Comparison of ENCODE assay signal across 16 mouse cellular contexts in the genomic region with DNA sequence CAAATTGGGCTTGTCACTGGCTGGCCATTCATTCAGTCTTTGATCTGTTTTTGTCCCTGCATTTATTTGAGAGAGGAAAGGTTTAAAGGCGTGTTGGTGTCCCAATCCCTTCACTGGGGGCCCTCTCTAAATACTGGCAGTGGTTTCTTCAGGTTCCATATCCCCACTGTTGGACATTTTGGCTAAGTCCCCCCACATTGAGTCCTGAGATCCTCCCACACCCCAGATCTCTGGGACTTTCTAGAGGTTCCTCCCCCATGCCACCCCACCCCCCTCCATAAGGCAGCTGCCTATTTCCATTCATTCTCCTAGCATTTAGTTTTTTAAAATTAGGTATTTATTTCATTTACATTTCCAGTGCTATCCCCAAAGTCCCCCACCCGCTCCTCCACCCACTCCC.
DNase-seq lines count a peak whose midpoint lies in the region; ATAC-seq and TF ChIP-seq lines count a peak whose summit lies in the region.
"Had no signal": no experiment of that assay in that cellular context is flagged by ENCODE, and none has a peak within 500 bp of the region (broad histone marks: within the 10 kb centered on the region; RNA-seq: fewer than 3 reads in every experiment).

No protein-coding gene starts in this region.

- whole genome bisulfite sequencing in intestine, embryonic 14.5 days = 87% methylated on average over 2 of the region's 2 CpGs
- WGBS in intestine, embryonic 16.5 days = 81% methylated on average over 2 of the region's 2 CpGs
- 89% methylated on average over 2 of the region's 2 CpGs for WGBS in forebrain, embryonic 13.5 days
- 75% methylated on average over 2 of the region's 2 CpGs for WGBS in hindbrain, embryonic 12.5 days
- WGBS in midbrain, embryonic 12.5 days = 86% methylated on average over 2 of the region's 2 CpGs
- WGBS in liver, postnatal 0 days (ENCODE audit: insufficient replicate concordance) = 77% methylated on average over 2 of the region's 2 CpGs

- H3K9ac ChIP-seq in intestine, embryonic 14.5 days (ENCODE audit: low read length) = no peak overlapping the region
- H3K9ac ChIP-seq in intestine, embryonic 16.5 days (ENCODE audit: low read depth, low read length) = no peak overlapping the region
- H3K9ac ChIP-seq in forebrain, embryonic 13.5 days = no peak overlapping the region
- H3K9ac ChIP-seq in hindbrain, embryonic 12.5 days = no peak overlapping the region
- no peak overlapping the region for H3K9ac ChIP-seq in midbrain, embryonic 12.5 days (replicated peaks)
- no peak overlapping the region for H3K9ac ChIP-seq in liver, postnatal 0 days (replicated peaks)
- H3K9ac ChIP-seq: heart, embryonic 12.5 days; intestine, embryonic 15.5 days; limb, embryonic 15.5 days had no signal

- no peaks in the 10 kb centered on the region for H3K27me3 ChIP-seq in intestine, embryonic 14.5 days (replicated peaks; ENCODE audit: control insufficient read depth, insufficient read depth, low read length)
- H3K27me3 ChIP-seq in intestine, embryonic 16.5 days (replicated peaks; ENCODE audit: control insufficient read depth, insufficient read depth, low read length) = no peaks in the 10 kb centered on the region
- H3K27me3 ChIP-seq in forebrain, embryonic 13.5 days = no peaks in the 10 kb centered on the region
- H3K27me3 ChIP-seq in hindbrain, embryonic 12.5 days = no peaks in the 10 kb centered on the region
- H3K27me3 ChIP-seq in midbrain, embryonic 12.5 days = no peaks in the 10 kb centered on the region
- H3K27me3 ChIP-seq in liver, postnatal 0 days (ENCODE audit: insufficient read depth, low read length) = no peaks in the 10 kb centered on the region
- H3K27me3 ChIP-seq: CH12.LX; heart, embryonic 12.5 days; intestine, embryonic 15.5 days; limb, embryonic 15.5 days; megakaryocyte, embryonic 14.5 days had no signal

- H3K36me3 ChIP-seq in intestine, embryonic 14.5 days (ENCODE audit: control insufficient read depth, insufficient read depth, low read length) = no peaks in the 10 kb centered on the region
- H3K36me3 ChIP-seq in intestine, embryonic 16.5 days (ENCODE audit: control insufficient read depth, insufficient read depth, low read length) = no peaks in the 10 kb centered on the region
- no peaks in the 10 kb centered on the region for H3K36me3 ChIP-seq in forebrain, embryonic 13.5 days (ENCODE audit: poor library complexity, severe bottlenecking)
- H3K36me3 ChIP-seq in hindbrain, embryonic 12.5 days = no peaks in the 10 kb centered on the region
- no peaks in the 10 kb centered on the region for H3K36me3 ChIP-seq in midbrain, embryonic 12.5 days
- no peaks in the 10 kb centered on the region for H3K36me3 ChIP-seq in liver, postnatal 0 days (replicated peaks; ENCODE audit: insufficient read depth, low read length)
- H3K36me3 ChIP-seq: embryonic facial prominence, embryonic 10.5 days; heart, embryonic 12.5 days; intestine, embryonic 15.5 days; limb, embryonic 15.5 days had no signal

- no peak overlapping the region for H3K4me3 ChIP-seq in intestine, embryonic 14.5 days (ENCODE audit: low read depth, low read length)
- no peak overlapping the region for H3K4me3 ChIP-seq in intestine, embryonic 16.5 days (ENCODE audit: low read length)
- no peak overlapping the region for H3K4me3 ChIP-seq in forebrain, embryonic 13.5 days
- H3K4me3 ChIP-seq in hindbrain, embryonic 12.5 days = no peak overlapping the region
- H3K4me3 ChIP-seq in midbrain, embryonic 12.5 days = no peak overlapping the region
- H3K4me3 ChIP-seq in liver, postnatal 0 days (ENCODE audit: low read depth, low read length) = no peak overlapping the region
- H3K4me3 ChIP-seq: embryonic facial prominence, embryonic 10.5 days; gastrocnemius, adult 2 months; heart, embryonic 12.5 days; intestine, embryonic 15.5 days; limb, embryonic 15.5 days; megakaryocyte, embryonic 14.5 days had no signal

- no peaks in the 10 kb centered on the region for H3K9me3 ChIP-seq in intestine, embryonic 14.5 days (ENCODE audit: control insufficient read depth, low read length)
- no peaks in the 10 kb centered on the region for H3K9me3 ChIP-seq in intestine, embryonic 16.5 days (ENCODE audit: control insufficient read depth, low read length)
- no peaks in the 10 kb centered on the region for H3K9me3 ChIP-seq in forebrain, embryonic 13.5 days (replicated peaks)
- H3K9me3 ChIP-seq in hindbrain, embryonic 12.5 days (replicated peaks) = no peaks in the 10 kb centered on the region
- no peaks in the 10 kb centered on the region for H3K9me3 ChIP-seq in midbrain, embryonic 12.5 days
- H3K9me3 ChIP-seq in liver, postnatal 0 days (ENCODE audit: low read length) = no peaks in the 10 kb centered on the region
- H3K9me3 ChIP-seq: embryonic facial prominence, embryonic 10.5 days; heart, embryonic 12.5 days; intestine, embryonic 15.5 days; limb, embryonic 15.5 days; megakaryocyte, embryonic 14.5 days had no signal

- no peaks in the 10 kb centered on the region for H3K4me1 ChIP-seq in intestine, embryonic 14.5 days (replicated peaks; ENCODE audit: control insufficient read depth, insufficient read depth, low read length)
- no peaks in the 10 kb centered on the region for H3K4me1 ChIP-seq in intestine, embryonic 16.5 days (ENCODE audit: control insufficient read depth, insufficient read depth, low read length)
- no peaks in the 10 kb centered on the region for H3K4me1 ChIP-seq in forebrain, embryonic 13.5 days
- H3K4me1 ChIP-seq in hindbrain, embryonic 12.5 days = no peaks in the 10 kb centered on the region
- H3K4me1 ChIP-seq in midbrain, embryonic 12.5 days = no peaks in the 10 kb centered on the region
- H3K4me1 ChIP-seq in liver, postnatal 0 days (ENCODE audit: insufficient read depth) = no peaks in the 10 kb centered on the region
- H3K4me1 ChIP-seq: embryonic facial prominence, embryonic 10.5 days; heart, embryonic 12.5 days; intestine, embryonic 15.5 days; limb, embryonic 15.5 days; megakaryocyte, embryonic 14.5 days had no signal

- no peak for TF ChIP-seq CTCF in liver, postnatal 0 days (IDR thresholded peaks at IDR 0.05; ENCODE audit: low read depth)

- no peak for TF ChIP-seq EP300 in liver, postnatal 0 days (IDR thresholded peaks at IDR 0.05; ENCODE audit: low read depth)

- DNase-seq in intestine, embryonic 14.5 days (ENCODE audit: low spot score) = no peak
- DNase-seq in layer of hippocampus, adult 11-12 months (ENCODE audit: low spot score) = no peak
- DNase-seq in liver, postnatal 0 days = no peak
- no peak for DNase-seq in cerebellum, adult 18-20 months
- DNase-seq: gastrocnemius, adult 2 months; thymus, postnatal 25 days had no signal

- peak; percentile 23; the same call in 1 of the 2 replicates for ATAC-seq in intestine, embryonic 14.5 days (replicated peaks; ENCODE audit: low FRiP score, low TSS enrichment, low read depth)
- no peak for ATAC-seq in intestine, embryonic 16.5 days
- peak; percentile 11; the same call in 1 of the 2 replicates for ATAC-seq in forebrain, embryonic 13.5 days
- peak; percentile 9; the same call in 1 of the 2 replicates for ATAC-seq in hindbrain, embryonic 12.5 days (ENCODE audit: low FRiP score)
- ATAC-seq in midbrain, embryonic 12.5 days (ENCODE audit: low FRiP score, low read depth) = peak; percentile 55; the same call in 1 of the 2 replicates
- no peak for ATAC-seq in liver, postnatal 0 days

- H3K27ac ChIP-seq in intestine, embryonic 14.5 days (ENCODE audit: low read depth) = no peak overlapping the region
- H3K27ac ChIP-seq in intestine, embryonic 16.5 days (ENCODE audit: low read length) = no peak overlapping the region
- H3K27ac ChIP-seq in forebrain, embryonic 13.5 days = no peak overlapping the region
- no peak overlapping the region for H3K27ac ChIP-seq in hindbrain, embryonic 12.5 days
- no peak overlapping the region for H3K27ac ChIP-seq in midbrain, embryonic 12.5 days (replicated peaks)
- no peak overlapping the region for H3K27ac ChIP-seq in liver, postnatal 0 days (ENCODE audit: low read depth)
- H3K27ac ChIP-seq: gastrocnemius, adult 2 months; intestine, embryonic 15.5 days; limb, embryonic 15.5 days had no signal

- H3K4me2 ChIP-seq in intestine, embryonic 14.5 days (ENCODE audit: low read length) = no peak overlapping the region
- H3K4me2 ChIP-seq in intestine, embryonic 16.5 days (ENCODE audit: low read depth, low read length) = no peak overlapping the region
- no peak overlapping the region for H3K4me2 ChIP-seq in forebrain, embryonic 13.5 days
- no peak overlapping the region for H3K4me2 ChIP-seq in hindbrain, embryonic 12.5 days (replicated peaks)
- no peak overlapping the region for H3K4me2 ChIP-seq in midbrain, embryonic 12.5 days (replicated peaks)
- no peak overlapping the region for H3K4me2 ChIP-seq in liver, postnatal 0 days (ENCODE audit: low read depth, low read length)
- H3K4me2 ChIP-seq: heart, embryonic 12.5 days; intestine, embryonic 15.5 days; limb, embryonic 15.5 days had no signal

Comparison
In these comparisons a context has a peak if more than half of its experiments do, and no peak if none do; other contexts are left out.
1. ATAC-seq: peak in intestine, embryonic 14.5 days (single experiment), forebrain, embryonic 13.5 days (single experiment), hindbrain, embryonic 12.5 days (single experiment) and midbrain, embryonic 12.5 days (single experiment); none in intestine, embryonic 16.5 days (single experiment) and liver, postnatal 0 days (single experiment).